Mouse (Mus musculus) G1E (cell line): ENCODE data around the gene Cnr1.

Source experiments
- CTCF ChIP-seq: IDR thresholded peaks from 2 replicates; pipeline ENCODE4 v1.5.1; 2012; ENCODE audit warnings: low read depth, low read length, inconsistent platforms, mixed read lengths
- GATA1 ChIP-seq: IDR thresholded peaks from 2 replicates; pipeline ENCODE4 v1.6.1; 2012; ENCODE audit warnings: borderline replicate concordance, low read length, inconsistent platforms, mixed read lengths
- POLR2AphosphoS5 ChIP-seq: IDR thresholded peaks from 2 replicates; pipeline ENCODE4 v1.6.1; 2012; ENCODE audit warnings: low read depth, low read length, inconsistent platforms; ENCODE audit not compliant: insufficient replicate concordance
- TAL1 ChIP-seq: conservative IDR thresholded peaks from 2 replicates; pipeline ENCODE4 v1.6.1; 2012; ENCODE audit warnings: low read depth, low read length, inconsistent platforms, mixed read lengths

DNA sequence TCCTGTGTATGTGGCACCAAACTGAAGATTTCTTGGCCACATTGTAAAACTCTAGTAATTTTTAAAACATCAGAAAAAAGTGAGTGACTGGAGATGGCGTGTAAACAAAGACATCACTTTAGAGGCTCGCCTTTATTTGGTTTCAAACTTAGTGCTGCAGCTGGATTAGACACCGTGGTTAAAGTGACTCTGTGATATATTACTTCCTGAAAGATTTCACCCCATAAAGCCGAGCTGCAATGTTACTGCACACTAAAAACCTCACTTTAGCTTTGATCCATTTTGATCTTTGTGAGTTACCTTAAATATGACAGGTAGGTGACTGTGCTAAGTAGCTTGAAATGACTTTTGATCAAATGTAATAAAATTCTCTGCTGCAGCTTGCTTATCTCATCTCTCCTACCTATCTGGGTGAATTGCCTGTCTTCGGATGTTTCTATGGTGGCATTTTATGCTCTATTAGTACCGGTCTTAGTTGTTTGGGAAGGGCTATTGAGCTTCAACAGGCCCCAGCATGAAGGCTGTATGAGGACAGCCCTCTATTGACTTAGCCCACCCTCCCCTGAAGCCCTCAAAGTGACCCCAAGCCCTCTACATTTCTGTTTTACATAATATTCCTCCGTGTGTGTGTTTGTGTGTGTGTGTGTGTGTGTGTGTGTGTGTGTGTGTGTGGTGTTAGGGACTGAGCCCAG, 32.1 kb upstream of the Cnr1 start:
- no peak for TF ChIP-seq POLR2AphosphoS5
- TF ChIP-seq CTCF = no peak
- no peak for TF ChIP-seq GATA1
- no peak for TF ChIP-seq TAL1
